In genomic region chr8:12019272-12019671, GRCm38 (mm10) we compare ENCODE assay signal across 24 mouse cellular contexts.
DNase-seq lines count a peak whose midpoint lies in the region; ATAC-seq and TF ChIP-seq lines count a peak whose summit lies in the region.
"Had no signal": no experiment of that assay in that cellular context is flagged by ENCODE, and none has a peak within 500 bp of the region (broad histone marks: within the 10 kb centered on the region; RNA-seq: fewer than 3 reads in every experiment).

No protein-coding gene starts in this region.

- no peak overlapping the region for H3K27ac ChIP-seq in kidney, embryonic 14.5 days (ENCODE audit: low read depth, low read length)
- H3K27ac ChIP-seq: forebrain, embryonic 12.5 days; heart, embryonic 13.5 days; hindbrain, embryonic 15.5 days; intestine, embryonic 15.5 days; midbrain, embryonic 12.5 days; neural tube, embryonic 12.5 days; stomach, embryonic 15.5 days had no signal

- no peak overlapping the region for H3K4me2 ChIP-seq in kidney, embryonic 14.5 days (replicated peaks; ENCODE audit: low read depth, low read length)
- H3K4me2 ChIP-seq: forebrain, embryonic 12.5 days; heart, embryonic 13.5 days; hindbrain, embryonic 15.5 days; intestine, embryonic 15.5 days; midbrain, embryonic 12.5 days; neural tube, embryonic 12.5 days; stomach, embryonic 15.5 days had no signal

- no peaks in the 10 kb centered on the region for H3K9me3 ChIP-seq in kidney, embryonic 14.5 days (ENCODE audit: control insufficient read depth, low read length)
- H3K9me3 ChIP-seq: forebrain, embryonic 12.5 days; heart, embryonic 13.5 days; hindbrain, embryonic 15.5 days; intestine, embryonic 15.5 days; midbrain, embryonic 12.5 days; neural tube, embryonic 12.5 days; stomach, embryonic 15.5 days had no signal

- H3K79me3 ChIP-seq in C2C12 (ENCODE audit: low read depth), result no peaks in the 10 kb centered on the region

- H3K4me1 ChIP-seq in kidney, embryonic 14.5 days (ENCODE audit: control insufficient read depth, insufficient read depth, low read length), result no peaks in the 10 kb centered on the region
- H3K4me1 ChIP-seq: forebrain, embryonic 12.5 days; heart, embryonic 13.5 days; hindbrain, embryonic 15.5 days; intestine, embryonic 15.5 days; midbrain, embryonic 12.5 days; neural tube, embryonic 12.5 days; stomach, embryonic 15.5 days had no signal

- 92% methylated on average over 9 of the region's 9 CpGs for WGBS in kidney, embryonic 14.5 days

- no peak for TF ChIP-seq CTCF in C2C12 (IDR thresholded peaks at IDR 0.05; ENCODE audit: control insufficient read depth, insufficient read depth, insufficient read length)

- H3K79me2 ChIP-seq in C2C12 (ENCODE audit: control insufficient read depth, insufficient read depth), result no peaks in the 10 kb centered on the region

- peak; percentile 25 to 27 for DNase-seq in left cerebral cortex, adult 18-20 months (ENCODE audit: low spot score in 2 of 2)
- no peak for DNase-seq in left cerebral cortex, adult 11 months (ENCODE audit: low spot score)
- peak; percentile 11 for DNase-seq in NIH3T3 (ENCODE audit: low read depth)
- DNase-seq in c-Kit-negative CD71-positive TER-119-positive erythroid progenitor cells, embryonic 14.5 days (ENCODE audit: low read depth, low spot score), result peak; percentile 21
- no peak for DNase-seq in spleen, postnatal 14 days (ENCODE audit: low spot score in 2 of 2)
- DNase-seq: cerebellum, adult 8-10 months; gastrocnemius, postnatal 10 days; heart, adult 18-20 months; heart, postnatal 36 days; kidney, adult 9 months; left cerebral cortex, postnatal 4 days; liver had no signal

- no peak for ATAC-seq in kidney, embryonic 14.5 days (ENCODE audit: low FRiP score, low TSS enrichment)
- ATAC-seq in monocyte, adult 5-6 weeks (replicated peaks; ENCODE audit: insufficient number of reproducible peaks, low FRiP score, low TSS enrichment, poor library complexity, severe bottlenecking), result no peak
- ATAC-seq: activated CD4-positive, CD25-positive, alpha-beta regulatory T cell, adult 4 months; intestine, embryonic 15.5 days; lung, postnatal 0 days had no signal

- H3ac ChIP-seq in C2C12 (ENCODE audit: control insufficient read depth, insufficient read length, low read depth), result no peak overlapping the region

- H3K36me3 ChIP-seq in C2C12 (ENCODE audit: control insufficient read depth, insufficient read depth), result no peaks in the 10 kb centered on the region
- no peaks in the 10 kb centered on the region for H3K36me3 ChIP-seq in kidney, embryonic 14.5 days (ENCODE audit: control insufficient read depth, insufficient read depth, low read length)
- H3K36me3 ChIP-seq: forebrain, embryonic 12.5 days; heart, embryonic 13.5 days; hindbrain, embryonic 15.5 days; intestine, embryonic 15.5 days; midbrain, embryonic 12.5 days; neural tube, embryonic 12.5 days; stomach, embryonic 15.5 days had no signal

- H3K4me3 ChIP-seq in C2C12 (ENCODE audit: insufficient read depth, poor library complexity, severe bottlenecking), result no peak overlapping the region
- H3K4me3 ChIP-seq in kidney, embryonic 14.5 days (ENCODE audit: low read length), result no peak overlapping the region
- H3K4me3 ChIP-seq: forebrain, embryonic 12.5 days; heart, embryonic 13.5 days; hindbrain, embryonic 15.5 days; intestine, embryonic 15.5 days; midbrain, embryonic 12.5 days; neural tube, embryonic 12.5 days; stomach, embryonic 15.5 days had no signal

- no peak overlapping the region for H3K9ac ChIP-seq in kidney, embryonic 14.5 days (ENCODE audit: low read depth, low read length)
- H3K9ac ChIP-seq: forebrain, embryonic 12.5 days; heart, embryonic 13.5 days; hindbrain, embryonic 15.5 days; intestine, embryonic 15.5 days; midbrain, embryonic 12.5 days; neural tube, embryonic 12.5 days; stomach, embryonic 15.5 days had no signal

- no peaks in the 10 kb centered on the region for H3K27me3 ChIP-seq in C2C12 (ENCODE audit: control insufficient read depth, insufficient read depth, insufficient read length)
- H3K27me3 ChIP-seq in kidney, embryonic 14.5 days (ENCODE audit: control insufficient read depth, insufficient read depth, low read length), result no peaks in the 10 kb centered on the region
- H3K27me3 ChIP-seq: heart, embryonic 13.5 days; intestine, embryonic 15.5 days had no signal

TF ChIP-seq in C2C12, 6 proteins besides CTCF, POLR2A, EP300 and RAD21:
- TF ChIP-seq MAX (IDR thresholded peaks at IDR 0.05) (no peak), FOSL1 (IDR thresholded peaks at IDR 0.05; ENCODE audit: insufficient read depth, low read length, poor library complexity, severe bottlenecking) (peak; percentile 79)
TF ChIP-seq in C2C12: peak in this region for 1.

Comparison
In these comparisons a context has a peak if more than half of its experiments do, and no peak if none do; other contexts are left out.
1. DNase-seq: peak in left cerebral cortex, adult 18-20 months (2 of 2), NIH3T3 (single experiment) and c-Kit-negative CD71-positive TER-119-positive erythroid progenitor cells, embryonic 14.5 days (single experiment); none in left cerebral cortex, adult 11 months (single experiment) and spleen, postnatal 14 days (0 of 2).